Mouse (Mus musculus) monocyte, adult 5-6 weeks (primary cell): ENCODE data around the gene Slc16a5. TPM values are rescaled to one million over a fixed set of nuclear protein-coding genes. Genes with fewer than 3 reads are reported as not detected.

Source experiments
- ATAC-seq: fragments of 153-309, 156-312 bp; replicated peaks from 2 replicates; pipeline ENCODE4 v1.8.0; 2017; ENCODE audit warnings: mild to moderate bottlenecking; ENCODE audit not compliant: low TSS enrichment, insufficient number of reproducible peaks, severe bottlenecking, poor library complexity, low FRiP score
- total RNA-seq: library from RNA; stranded (forward); fragments of 200-1000, 200-491, 200-594 nt; gene quantifications from 3 replicates; pipeline ENCODE4 v1.2.3, GENCODE M21; 2017

Slc16a5 gene
- 0.39 TPM in 1 of 3 replicates, not detected in the others for total RNA-seq

GRCm38 (mm10) chr11:115462243-115462891 lies at the start of gene Slc16a5:
TSS of gene Slc16a5 (plus strand) at chr11:115462474.
- ATAC-seq, result no peak

GRCm38 (mm10) chr11:115419531-115420237 lies 42.6 kb upstream of the Slc16a5 start, which contains the start of the genes Atp5h and Kctd2:
TSS of gene Atp5h (minus strand) at chr11:115419962.
TSS of gene Kctd2 (plus strand) at chr11:115420128.
- ATAC-seq, result peak; percentile 96

- ATAC-seq, result no peak
Observed at GRCm38 (mm10) chr11:115420336-115421190, 41.7 kb upstream of the Slc16a5 start.

- ATAC-seq, result no peak
Observed at GRCm38 (mm10) chr11:115421328-115421727, 40.9 kb upstream of the Slc16a5 start.

- no peak for ATAC-seq
Observed at GRCm38 (mm10) chr11:115421972-115422371, 40.3 kb upstream of the Slc16a5 start.

GRCm38 (mm10) chr11:115423091-115423490 lies 39.2 kb upstream of the Slc16a5 start:
- ATAC-seq, result no peak

GRCm38 (mm10) chr11:115424666-115425065 lies 37.6 kb upstream of the Slc16a5 start:
- ATAC-seq, result no peak

GRCm38 (mm10) chr11:115425671-115426070 lies 36.6 kb upstream of the Slc16a5 start:
- ATAC-seq, result no peak

GRCm38 (mm10) chr11:115427482-115428331 lies 34.6 kb upstream of the Slc16a5 start:
- ATAC-seq, result peak; percentile 78

GRCm38 (mm10) chr11:115429307-115429706 lies 33.0 kb upstream of the Slc16a5 start:
- ATAC-seq, result no peak

- ATAC-seq, result no peak
Observed at GRCm38 (mm10) chr11:115430561-115430960, 31.7 kb upstream of the Slc16a5 start.

GRCm38 (mm10) chr11:115432814-115433213 lies 29.5 kb upstream of the Slc16a5 start:
- no peak for ATAC-seq

- ATAC-seq, result no peak
Observed at GRCm38 (mm10) chr11:115433342-115433741, 28.9 kb upstream of the Slc16a5 start.

- ATAC-seq, result no peak
Observed at GRCm38 (mm10) chr11:115435596-115436337, 26.5 kb upstream of the Slc16a5 start.

GRCm38 (mm10) chr11:115437571-115438122 lies 24.6 kb upstream of the Slc16a5 start:
- ATAC-seq, result no peak

GRCm38 (mm10) chr11:115439326-115439725 lies 22.9 kb upstream of the Slc16a5 start:
- ATAC-seq, result no peak

GRCm38 (mm10) chr11:115439906-115440595 lies 22.2 kb upstream of the Slc16a5 start, which contains the start of gene Trim80:
TSS of gene Trim80 (plus strand) at chr11:115440545.
- ATAC-seq, result no peak
